Mouse (Mus musculus): ENCODE data around the gene Shisa2.

DNA sequence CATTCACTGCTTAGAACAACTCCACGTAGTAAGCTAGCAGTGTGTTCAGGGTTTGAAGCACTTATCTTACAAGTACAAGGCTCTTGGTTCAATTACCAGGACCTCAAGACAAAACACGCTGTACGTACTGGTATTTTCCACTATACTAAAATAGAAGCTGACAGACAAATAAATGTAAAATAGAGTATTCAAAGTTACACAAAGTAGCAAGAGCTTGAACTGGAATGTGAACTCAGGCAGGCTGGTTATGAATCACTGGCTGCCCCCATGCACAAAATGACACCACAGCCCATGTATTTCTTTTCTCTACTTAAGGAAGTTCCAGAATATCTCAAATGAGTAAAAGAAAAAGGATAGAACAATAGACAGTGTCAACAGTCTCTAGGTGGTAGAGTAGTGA, 30.1 kb upstream of the Shisa2 start:
- TF ChIP-seq USF1 (IDR thresholded peaks at IDR 0.05; ENCODE audit: low read depth) (no peak), CTCF (IDR thresholded peaks at IDR 0.05; ENCODE audit: control insufficient read depth, insufficient read depth, insufficient read length) (no peak), MAX (IDR thresholded peaks at IDR 0.05) (no peak), MYOD1 (IDR thresholded peaks at IDR 0.05; ENCODE audit: control insufficient read depth, insufficient read length, low read depth) (no peak)

Measured in C2C12 (cell line).